Mouse (Mus musculus): Measurements from ENCODE around the gene Stk24.
A peak's percentile ranks its signal among the peaks of the same experiment; 100 is the strongest.
"Not testable (repeated sequence)": the region's sequence is repeated elsewhere in the genome, so short reads cannot be mapped to it uniquely, and the experiment has no call there.

The Stk24 gene

DNA sequence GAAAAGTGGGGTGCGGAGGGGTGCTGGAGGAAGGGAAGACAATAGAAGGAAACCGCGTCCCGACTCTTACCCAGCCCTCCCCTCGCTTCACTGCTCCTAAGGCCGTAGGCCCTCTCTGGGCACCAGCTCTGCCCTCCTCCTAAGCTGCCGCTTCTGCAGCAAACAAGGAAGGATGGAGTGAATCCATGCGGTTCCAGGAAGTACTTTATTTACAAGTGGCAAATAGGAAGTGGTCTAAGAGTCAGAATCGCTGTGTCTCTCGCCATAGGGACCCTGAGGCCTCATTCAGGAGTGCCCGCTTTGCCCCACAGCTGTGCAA is at the start of gene Stk24:
Stk24 (minus strand) TSS at position 185 of the 319 bp plus-strand sequence.
- DNase-seq (ENCODE audit: low spot score), result no peak

DNA sequence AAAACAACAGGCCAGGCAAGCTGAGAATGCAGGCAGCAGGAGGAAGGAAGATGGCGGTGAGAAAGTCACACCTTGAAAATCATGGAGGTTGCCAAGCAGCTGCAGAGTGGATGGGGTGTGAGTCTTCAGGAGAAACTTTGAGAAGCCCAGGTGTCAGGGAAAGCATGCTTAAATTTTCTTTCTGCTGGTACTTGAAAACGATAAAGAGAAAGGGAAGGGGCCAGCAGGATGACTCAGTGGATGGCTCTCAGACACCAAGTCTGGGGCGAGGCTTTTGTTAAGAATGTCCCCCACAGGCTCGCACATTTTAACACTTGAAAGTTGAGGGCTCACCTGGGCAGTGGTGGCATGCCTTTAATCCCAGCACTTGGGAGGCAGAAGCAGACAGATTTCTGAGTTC is 48.3 kb upstream of the Stk24 start:
- no peak for DNase-seq (ENCODE audit: low spot score)

DNA sequence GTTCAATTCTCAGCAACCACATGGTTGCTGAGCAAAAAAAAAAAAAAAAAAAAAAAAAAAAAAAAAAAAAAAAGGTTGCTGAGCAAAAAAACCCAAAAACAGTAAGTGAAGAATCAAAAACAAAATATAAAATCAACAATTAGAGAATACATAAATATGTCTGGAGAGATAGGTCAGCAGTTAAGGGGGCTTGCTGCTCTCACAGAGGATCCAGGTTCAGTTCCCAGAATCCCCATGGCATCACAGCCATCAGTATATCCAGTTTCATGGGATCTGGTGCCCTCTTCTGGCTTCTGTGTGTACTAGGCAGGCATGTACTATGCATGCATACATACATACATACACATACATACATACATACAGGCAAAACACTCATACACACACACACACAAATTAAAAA is 46.9 kb upstream of the Stk24 start:
- DNase-seq (ENCODE audit: low spot score), result no peak

DNA sequence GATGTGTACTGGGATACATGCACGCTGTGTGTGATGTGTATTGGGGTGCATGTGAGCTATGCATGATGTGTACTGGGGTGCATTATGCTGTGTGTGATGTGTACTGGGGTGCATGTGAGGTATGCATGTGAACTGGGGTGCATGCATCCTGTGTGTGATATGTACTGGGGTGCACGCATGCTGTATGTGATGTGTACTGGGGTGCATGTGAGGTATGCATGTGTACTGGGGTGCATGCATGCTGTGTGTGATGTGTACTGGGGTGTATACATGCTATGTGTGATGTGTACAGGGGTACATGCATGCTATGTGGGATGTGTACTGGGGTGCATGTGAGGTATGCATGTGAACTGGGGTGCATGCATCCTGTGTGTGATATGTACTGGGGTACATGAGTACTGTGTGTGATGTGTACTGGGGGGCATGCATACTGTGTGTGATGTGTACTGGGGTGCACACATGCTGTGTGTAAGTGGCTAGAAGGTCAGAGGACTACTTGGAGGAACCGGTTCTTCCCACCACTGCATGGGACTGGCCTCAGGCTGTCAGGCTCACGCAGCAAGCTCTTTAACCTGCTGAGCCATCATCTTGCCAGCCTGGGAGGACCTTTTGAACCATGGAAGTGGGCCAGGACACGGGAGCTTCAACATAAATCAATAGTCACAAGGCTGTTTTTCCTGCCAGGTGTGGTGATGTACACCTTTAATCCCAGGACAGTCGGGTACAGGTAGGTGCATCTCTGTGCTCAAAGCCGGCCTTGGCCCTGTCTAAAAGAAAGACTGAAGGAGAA is 45.4 kb upstream of the Stk24 start:
- DNase-seq (ENCODE audit: low spot score), result no peak

DNA sequence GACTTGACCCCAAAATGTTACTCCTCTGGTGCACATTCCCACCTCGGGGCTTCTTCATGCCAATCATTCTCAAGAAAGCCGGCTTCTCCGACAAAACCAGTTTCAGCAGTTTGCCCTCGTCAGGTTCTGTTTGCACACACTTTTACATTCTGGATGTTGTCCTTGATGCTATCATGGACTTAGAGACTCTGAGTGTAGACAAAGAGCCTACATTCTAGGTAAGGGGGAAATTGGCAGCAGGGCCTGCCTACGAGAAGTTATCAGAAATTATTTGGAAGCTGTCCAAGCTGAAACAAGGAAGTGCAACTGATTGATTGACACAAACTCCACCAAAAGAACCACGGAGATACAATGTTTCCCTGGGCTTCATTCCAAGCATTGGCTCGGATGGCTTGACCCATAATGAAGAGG is 43.5 kb upstream of the Stk24 start:
- DNase-seq (ENCODE audit: low spot score), result peak; percentile 25

DNA sequence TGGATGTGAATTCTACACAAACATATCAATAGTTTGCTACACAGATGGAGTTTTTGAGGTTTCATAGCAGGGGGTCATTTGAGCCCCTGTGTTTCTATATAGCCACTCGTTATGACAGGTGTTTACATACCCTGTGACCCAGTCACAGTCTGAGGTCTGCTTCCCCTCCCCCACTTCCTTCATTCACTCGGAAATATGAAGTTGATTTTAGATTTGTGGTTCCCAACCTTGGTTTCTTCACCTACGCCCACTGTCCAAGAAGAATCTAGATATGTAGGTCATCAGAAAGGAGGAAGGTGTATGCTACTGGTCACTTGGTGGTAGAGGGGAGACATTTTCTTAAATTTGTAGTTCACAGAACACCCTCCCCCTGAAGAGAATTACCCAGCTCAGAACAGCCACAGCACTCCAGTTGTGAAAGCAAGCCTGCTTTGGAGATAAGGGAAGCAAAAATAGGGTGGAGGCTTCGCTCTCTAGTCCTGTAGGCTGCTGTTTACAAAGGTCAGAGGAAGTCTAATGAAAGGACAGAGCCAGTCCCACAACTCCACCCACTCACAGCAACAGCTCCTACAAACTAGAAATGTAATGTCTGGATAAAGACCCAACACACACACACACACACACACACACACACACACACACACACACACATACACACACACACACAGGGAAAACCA is 43.0 kb upstream of the Stk24 start:
- DNase-seq (ENCODE audit: low spot score), result peak; percentile 35

DNA sequence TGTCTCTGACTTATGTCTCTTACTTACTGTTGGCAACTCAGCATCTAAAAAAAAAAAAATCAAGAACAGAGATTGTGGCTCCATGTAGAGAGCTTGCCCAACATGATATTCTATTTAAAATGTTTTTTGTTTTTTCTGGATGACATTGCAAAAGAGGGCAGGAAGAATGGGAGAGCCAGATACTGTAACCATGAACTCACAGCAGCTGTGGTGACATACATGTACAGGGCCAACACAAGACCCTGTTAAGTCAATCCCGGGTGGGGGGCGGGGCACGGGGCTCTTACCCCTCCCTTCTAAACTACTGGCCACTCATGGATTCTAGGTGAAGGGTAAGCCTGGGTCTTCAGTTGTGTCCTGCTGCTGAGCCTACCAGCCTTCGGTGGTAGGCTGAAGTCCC is 42.2 kb upstream of the Stk24 start:
- no peak for DNase-seq (ENCODE audit: low spot score)

DNA sequence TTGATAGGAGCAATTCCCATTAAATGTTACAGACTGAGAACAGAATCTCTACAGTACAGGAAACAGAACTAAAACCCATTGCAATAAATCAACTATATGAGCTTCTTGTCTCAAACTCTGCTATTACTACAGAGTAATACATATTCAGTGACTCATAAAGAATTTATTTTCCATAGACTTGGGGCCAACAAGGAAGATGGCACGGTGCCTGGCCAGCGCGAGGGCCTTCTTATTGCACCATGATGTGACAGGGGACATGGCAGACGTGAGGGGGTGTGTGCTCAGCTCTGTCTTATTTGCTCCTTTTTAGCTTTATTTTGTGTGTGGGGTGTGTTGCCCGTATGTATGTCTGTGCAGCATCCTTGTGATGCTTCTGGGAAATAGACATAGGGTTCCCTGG is 37.8 kb upstream of the Stk24 start:
- DNase-seq (ENCODE audit: low spot score), result peak; percentile 71

DNA sequence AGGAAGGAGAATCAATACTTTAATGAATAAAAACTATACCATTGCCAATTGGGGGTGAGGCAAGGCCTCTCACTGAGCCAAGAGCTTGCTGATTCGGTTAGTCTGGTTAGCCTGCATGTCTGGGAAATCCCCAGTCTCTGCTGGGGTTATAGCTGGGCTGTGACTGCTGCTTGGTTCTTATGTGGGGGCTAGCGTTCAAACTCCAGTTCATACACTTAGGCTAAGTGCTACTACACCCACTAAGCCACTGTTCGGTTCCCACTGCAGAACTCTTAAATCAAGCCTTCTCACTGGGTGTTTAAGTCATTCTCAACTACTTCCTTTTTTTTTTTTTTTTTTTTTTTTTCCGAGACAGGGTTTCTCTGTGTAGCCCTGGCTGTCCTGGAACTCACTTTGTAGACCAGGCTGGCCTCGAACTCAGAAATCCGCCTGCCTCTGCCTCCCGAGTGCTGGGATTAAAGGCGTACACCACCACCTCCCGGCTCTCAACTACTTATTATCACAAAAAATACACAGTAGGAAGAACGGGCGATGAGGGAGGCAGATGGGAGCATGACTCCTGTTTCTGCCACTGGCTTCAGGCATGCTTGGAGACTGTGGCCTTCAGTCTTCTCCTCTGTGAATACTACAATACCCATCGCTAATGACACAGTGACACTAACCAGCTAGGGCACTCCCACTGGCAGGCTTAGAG is 37.0 kb upstream of the Stk24 start:
- DNase-seq (ENCODE audit: low spot score), result no peak

DNA sequence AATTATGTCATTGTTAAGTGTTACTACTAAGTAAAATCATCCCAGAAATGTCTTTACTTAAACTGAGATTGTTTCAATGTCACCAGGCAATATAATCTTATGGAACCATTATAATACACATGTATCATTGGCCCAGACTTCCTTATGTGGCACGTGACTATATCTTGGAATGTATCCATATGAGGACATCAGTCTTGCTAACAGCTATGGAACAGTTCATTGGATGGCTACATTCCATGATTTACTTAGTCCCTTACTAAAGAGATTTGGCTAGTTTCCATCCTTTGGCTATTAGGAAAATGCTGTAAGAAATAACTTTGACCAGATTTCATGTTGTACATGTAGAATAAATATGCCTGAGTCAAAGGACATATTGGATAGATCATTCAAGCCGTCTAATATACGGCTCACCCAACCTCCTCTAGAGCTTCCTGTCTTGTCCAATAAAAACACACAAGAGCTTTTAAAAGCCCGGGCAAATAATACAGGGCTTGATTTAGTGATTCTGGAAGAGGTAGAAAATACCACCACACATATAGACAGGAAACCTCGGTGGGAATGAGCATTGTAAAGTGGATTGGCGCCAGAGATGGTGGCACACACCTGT is 34.9 kb upstream of the Stk24 start:
- peak; percentile 43 for DNase-seq (ENCODE audit: low spot score)

DNA sequence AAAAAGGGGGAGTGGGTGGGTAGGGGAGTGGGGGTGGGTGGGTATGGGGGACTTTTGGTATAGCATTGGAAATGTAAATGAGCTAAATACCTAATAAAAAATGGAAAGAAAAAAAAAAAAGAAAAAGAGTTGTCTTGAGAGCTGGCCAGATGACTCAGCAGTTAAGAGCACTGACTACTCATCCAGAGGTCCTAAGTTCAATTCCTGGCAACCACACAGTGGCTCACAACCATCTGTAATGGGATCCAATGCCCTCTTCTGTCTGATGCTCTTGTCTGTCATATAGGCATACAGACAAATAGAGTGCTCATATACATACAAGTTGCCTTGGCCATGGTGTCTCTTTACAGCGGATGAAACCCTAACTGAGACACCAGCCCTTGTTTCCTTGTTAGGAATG is 33.9 kb upstream of the Stk24 start:
- DNase-seq (ENCODE audit: low spot score), result not testable (repeated sequence)

DNA sequence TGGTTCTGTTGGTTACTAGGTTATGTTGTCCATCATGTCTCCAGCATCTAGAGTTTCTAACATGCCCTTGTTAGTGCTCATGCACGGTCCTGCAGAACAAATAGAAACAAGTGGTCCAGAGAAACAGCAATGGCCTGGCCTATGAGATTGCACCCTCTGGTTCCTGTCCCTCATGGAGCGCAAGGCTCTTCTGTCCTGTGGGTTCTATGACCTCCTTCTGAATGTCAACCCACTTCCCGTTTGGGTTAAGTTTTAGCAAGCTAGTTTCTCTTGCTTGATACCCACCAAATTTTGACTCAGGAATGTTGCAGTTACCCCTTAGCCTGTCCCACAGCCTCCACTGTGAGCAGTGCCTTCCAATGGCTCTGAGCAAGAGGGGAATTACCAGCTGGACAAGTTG is 29.1 kb upstream of the Stk24 start:
- no peak for DNase-seq (ENCODE audit: low spot score)

DNA sequence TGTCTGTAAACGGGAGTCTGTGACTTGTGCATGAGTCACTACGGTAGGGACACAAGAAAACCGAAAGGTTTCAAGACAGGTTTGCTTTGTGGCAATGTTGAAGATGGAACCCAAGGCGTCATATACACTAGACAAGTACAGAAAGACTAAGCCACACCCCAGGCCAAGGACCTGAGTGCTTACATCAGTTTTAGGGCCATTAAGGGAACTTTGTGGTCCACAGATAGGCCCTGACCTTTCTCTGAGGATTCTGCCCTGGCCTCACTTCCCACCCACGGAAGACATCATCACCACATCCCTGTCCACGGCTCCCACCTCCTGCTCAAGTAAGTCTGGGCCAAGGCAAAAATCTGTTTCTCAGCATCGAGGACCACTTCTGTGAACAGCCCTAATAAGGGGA is 27.1 kb upstream of the Stk24 start:
- no peak for DNase-seq (ENCODE audit: low spot score)

DNA sequence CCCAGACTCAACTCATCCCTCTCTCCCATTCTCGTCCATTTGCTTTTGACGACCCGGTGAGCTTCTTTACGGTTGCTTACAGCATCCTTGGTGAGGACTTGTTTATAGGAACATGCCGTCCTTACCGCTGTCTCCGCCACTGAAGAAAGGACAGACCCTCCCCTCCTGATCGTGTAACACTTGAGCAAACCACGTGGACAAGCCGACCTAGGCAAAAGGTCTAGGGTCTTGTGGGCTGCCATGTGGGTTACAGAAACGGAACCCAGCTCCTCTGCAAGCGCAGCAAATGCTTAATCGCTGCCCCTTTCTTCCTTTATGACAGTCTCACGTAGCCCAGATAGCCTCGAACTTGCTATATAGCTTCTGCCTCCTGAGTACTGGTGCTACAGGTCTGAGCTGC is 25.7 kb upstream of the Stk24 start:
- no peak for DNase-seq (ENCODE audit: low spot score)

DNA sequence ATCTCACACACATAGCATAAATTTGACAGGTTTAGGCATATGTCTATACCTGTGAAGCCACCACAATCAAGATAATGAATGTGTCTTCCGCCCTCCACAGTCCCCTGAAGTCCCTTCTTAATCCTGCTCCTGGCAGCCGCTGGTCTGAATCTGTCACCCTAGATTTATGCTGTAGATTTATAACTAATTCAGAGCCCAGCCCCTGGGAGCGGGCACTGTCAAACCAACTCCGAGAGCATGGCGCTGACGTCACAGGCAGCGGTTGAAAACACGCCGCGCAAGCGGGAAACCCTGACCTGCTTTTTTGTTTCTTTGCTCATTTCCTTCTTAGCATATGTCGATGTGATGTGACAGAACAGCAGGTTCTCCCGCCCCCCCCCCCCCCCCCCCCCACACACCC is 25.3 kb upstream of the Stk24 start:
- no peak for DNase-seq (ENCODE audit: low spot score)

DNA sequence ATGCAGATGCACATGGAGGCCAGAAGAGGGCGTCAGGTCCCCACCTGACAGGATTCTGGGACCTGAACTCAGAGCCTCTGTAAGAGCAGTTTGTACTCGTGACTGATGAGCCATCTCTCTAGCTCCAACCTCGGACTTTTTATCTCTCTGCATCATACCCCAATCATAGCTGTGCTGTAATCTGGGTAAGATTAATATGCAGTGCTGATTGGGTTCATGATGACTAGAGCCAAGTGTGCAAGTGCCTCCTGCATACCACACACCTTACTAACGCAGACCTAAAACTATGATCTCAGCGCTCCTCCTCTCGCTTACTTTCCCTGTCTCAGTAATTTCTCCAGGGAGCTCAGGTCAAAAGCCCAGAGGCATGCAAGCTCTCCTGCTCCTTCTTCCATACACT is 19.9 kb upstream of the Stk24 start:
- no peak for DNase-seq (ENCODE audit: low spot score)

DNA sequence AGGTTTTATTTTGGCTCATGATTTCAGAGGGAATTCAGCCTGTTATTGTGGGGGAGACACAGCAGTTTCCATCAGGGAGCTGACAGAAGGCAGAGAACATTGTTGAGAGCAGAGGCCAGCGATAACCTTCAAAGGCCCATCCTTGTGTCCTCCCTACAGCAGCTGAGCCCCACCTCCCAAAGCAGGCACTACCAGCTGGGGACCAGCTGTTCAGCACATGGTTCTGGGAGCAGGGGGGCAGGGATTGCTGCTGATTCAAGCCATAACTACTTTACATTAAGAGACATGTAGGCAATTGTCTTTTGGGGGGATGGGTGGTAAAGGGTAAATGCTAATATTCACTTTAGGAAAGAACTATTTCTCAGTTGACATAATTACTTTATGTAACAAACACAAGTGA is 17.7 kb upstream of the Stk24 start:
- DNase-seq (ENCODE audit: low spot score), result no peak

DNA sequence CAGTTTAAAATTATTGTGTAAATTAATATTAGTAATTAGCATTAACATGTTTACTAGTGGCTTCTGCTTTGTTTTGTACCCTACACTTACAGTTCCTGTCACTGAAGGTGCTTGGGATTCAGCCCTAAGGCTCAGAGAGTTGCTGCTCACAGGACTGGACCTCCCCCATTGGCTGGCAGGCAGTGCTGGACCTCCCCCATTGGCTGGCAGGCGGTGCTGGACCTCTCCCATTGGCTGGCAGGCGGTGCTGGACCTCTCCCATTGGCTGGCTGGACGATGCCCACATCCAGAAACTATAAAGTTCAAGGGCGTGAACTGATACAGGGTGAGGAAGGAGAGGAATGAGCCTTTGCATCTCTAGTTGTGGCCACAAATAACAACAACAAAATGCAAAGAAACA is 15.3 kb upstream of the Stk24 start:
- no peak for DNase-seq (ENCODE audit: low spot score)

DNA sequence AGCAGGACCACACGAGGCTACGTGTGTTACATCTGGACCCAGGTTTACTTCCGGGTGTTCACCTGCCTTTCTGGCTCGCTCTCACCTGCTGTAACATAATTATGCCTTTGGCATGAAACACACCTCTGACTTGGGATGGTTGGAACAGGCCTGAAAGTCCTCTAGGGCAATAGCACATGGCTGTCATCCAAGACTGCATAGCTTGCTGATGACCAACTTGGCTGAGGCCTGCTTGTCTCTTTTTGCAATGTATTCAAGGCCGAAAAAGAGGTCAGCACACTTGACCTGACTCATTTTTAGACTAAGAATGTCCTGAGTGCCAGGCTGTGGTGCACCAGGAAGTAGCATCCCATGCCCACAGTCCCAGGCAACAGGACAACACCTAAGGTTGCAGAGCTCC is 12.1 kb upstream of the Stk24 start:
- peak; percentile 91 for DNase-seq (ENCODE audit: low spot score)

DNA sequence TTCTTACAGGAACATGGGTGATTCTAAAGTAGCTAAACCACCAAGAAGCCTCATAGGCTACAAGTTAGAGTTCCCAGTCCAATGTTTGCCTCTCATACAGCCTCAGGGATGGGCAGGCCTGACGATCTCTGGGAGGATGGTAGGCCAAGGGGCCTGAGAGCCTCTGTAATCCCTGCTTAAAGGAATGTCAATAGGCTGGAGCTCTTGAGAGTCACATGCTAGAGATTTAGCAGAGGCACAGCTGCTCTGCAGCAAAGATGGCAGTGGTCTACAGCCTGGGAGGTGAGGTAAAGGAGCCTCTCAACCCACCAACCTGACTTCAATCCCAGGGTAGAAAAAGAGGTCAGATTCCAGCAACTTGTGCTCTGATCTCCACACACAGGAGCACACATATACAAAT is 7.9 kb upstream of the Stk24 start:
- DNase-seq (ENCODE audit: low spot score), result no peak

DNA sequence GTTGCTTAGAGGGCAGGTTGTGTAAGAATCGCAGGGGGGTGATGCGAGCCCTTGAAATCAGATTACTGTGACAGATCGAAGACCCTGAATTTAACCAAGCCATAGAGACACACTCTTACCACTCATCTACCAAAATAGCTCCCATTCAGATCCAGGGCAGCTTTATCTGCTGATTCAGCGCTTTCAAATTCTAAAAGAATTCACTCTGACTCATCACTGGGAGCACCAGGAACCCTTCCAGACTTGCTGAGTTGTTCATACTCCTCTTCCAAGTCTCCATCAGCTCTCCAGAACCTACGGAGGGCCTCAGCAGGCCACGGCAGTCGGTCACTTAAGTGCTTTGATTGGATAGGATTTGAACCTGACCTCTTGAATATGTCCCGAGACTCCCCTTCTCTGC is 5.6 kb upstream of the Stk24 start:
- peak; percentile 33 for DNase-seq (ENCODE audit: low spot score)

DNA sequence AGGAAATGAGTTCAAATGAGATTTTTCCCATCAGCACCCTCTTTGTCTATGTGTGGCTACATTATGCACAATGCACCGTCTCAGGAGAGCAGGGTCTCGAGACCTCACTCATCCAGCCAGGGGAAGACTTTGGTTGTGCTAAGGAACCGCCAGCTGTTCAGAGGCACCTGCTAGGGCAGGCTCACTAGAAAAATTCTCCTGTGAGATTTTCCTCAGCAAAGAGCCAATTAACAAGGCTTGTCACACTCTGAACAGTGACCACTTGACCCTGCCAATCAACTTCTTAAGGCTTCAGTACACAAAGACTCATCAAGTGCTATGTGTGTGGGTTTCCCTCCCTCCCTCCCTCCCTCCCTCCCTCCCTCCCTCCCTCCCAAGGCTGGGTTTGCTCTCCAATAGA is 4.0 kb upstream of the Stk24 start:
- DNase-seq (ENCODE audit: low spot score), result no peak
